Mouse (Mus musculus) layer of hippocampus, postnatal 36 days (tissue): Measurements from ENCODE around the gene Bcl2l1. TPM values are rescaled to one million over a fixed set of nuclear protein-coding genes. Genes with fewer than 3 reads are reported as not detected.

ENCODE experiments used
- DNase-seq, 2 experiments: peaks; one replicate each; pipeline ENCODE4 v3.0.0; 2022
- total RNA-seq, 2 experiments: library from RNA; stranded (reverse); gene quantifications; 2 replicates each; pipeline ENCODE4 v1.2.3; 2021

Gene Bcl2l1
- total RNA-seq, 2 experiments from 2014 or later: 116 to 141 TPM

GRCm38 (mm10) chr2:152769677-152770076, 61.9 kb downstream of the Bcl2l1 start:
- no peak for DNase-seq

GRCm38 (mm10) chr2:152767618-152768271, 63.8 kb downstream of the Bcl2l1 start:
- DNase-seq: no peak

GRCm38 (mm10) chr2:152766387-152767123, 65.0 kb downstream of the Bcl2l1 start:
- DNase-seq: peak; percentile 81 to 83

GRCm38 (mm10) chr2:152765045-152765674, 66.4 kb downstream of the Bcl2l1 start:
- DNase-seq: no peak

GRCm38 (mm10) chr2:152764172-152765044, 67.1 kb downstream of the Bcl2l1 start:
- no peak for DNase-seq

- no peak for DNase-seq
Observed at GRCm38 (mm10) chr2:152763310-152763709, 68.2 kb downstream of the Bcl2l1 start.

GRCm38 (mm10) chr2:152758351-152758750, 73.2 kb downstream of the Bcl2l1 start:
- no peak for DNase-seq

GRCm38 (mm10) chr2:152757478-152757877, 74.0 kb downstream of the Bcl2l1 start:
- no peak for DNase-seq

GRCm38 (mm10) chr2:152756474-152757393, 74.8 kb downstream of the Bcl2l1 start:
- DNase-seq: no peak

- no peak for DNase-seq
Observed at GRCm38 (mm10) chr2:152753944-152754711, 77.4 kb downstream of the Bcl2l1 start, which contains the start of gene Cox4i2. Gene Cox4i2, plus strand, starts transcription at chr2:152754173.

GRCm38 (mm10) chr2:152742435-152742834, 89.1 kb downstream of the Bcl2l1 start:
- no peak for DNase-seq

- DNase-seq: no peak
Observed at GRCm38 (mm10) chr2:152741153-152742041, 90.1 kb downstream of the Bcl2l1 start.

- DNase-seq: no peak
Observed at GRCm38 (mm10) chr2:152740490-152740889, 91.0 kb downstream of the Bcl2l1 start.

GRCm38 (mm10) chr2:152739842-152740260, 91.7 kb downstream of the Bcl2l1 start:
- DNase-seq: no peak

- peak in 1 of 2 experiments; percentile 19 for DNase-seq
Observed at GRCm38 (mm10) chr2:152739031-152739841, 92.3 kb downstream of the Bcl2l1 start.

GRCm38 (mm10) chr2:152738341-152738740, 93.2 kb downstream of the Bcl2l1 start:
- DNase-seq: no peak

GRCm38 (mm10) chr2:152737306-152738221, 94.0 kb downstream of the Bcl2l1 start:
- no peak for DNase-seq
